Mouse (Mus musculus) cerebellum, adult (tissue): ENCODE results near the gene Gtpbp3.
A peak's percentile ranks its signal among the peaks of the same experiment; 100 is the strongest.
"Not testable (repeated sequence)": the region's sequence is repeated elsewhere in the genome, so short reads cannot be mapped to it uniquely, and the experiment has no call there.

Experiments used
- ATAC-seq: cut with Nextera tagmentation; 2 replicates; pipeline ENCODE4 v1.9.2; 2017; ENCODE audit warnings: mild to moderate bottlenecking, moderate library complexity, mixed read lengths; ENCODE audit not compliant: insufficient number of reproducible peaks, low FRiP score, low TSS enrichment

Gene Gtpbp3

GRCm38 (mm10) chr8:71495811-71496210 lies 7.9 kb downstream of the Gtpbp3 start:
- ATAC-seq: no peak

GRCm38 (mm10) chr8:71496481-71496880 lies 8.6 kb downstream of the Gtpbp3 start:
- ATAC-seq: peak; percentile 29; the same call in 1 of the 2 replicates

GRCm38 (mm10) chr8:71497077-71497645 lies 9.3 kb downstream of the Gtpbp3 start:
- no peak for ATAC-seq

GRCm38 (mm10) chr8:71497881-71498501 lies 10.1 kb downstream of the Gtpbp3 start:
- ATAC-seq: no peak

GRCm38 (mm10) chr8:71498816-71499690 lies 11.2 kb downstream of the Gtpbp3 start:
- no peak for ATAC-seq

GRCm38 (mm10) chr8:71504349-71504748 lies 16.4 kb downstream of the Gtpbp3 start:
- no peak for ATAC-seq

GRCm38 (mm10) chr8:71505326-71505725 lies 17.4 kb downstream of the Gtpbp3 start:
- no peak for ATAC-seq

- ATAC-seq: no peak
Observed at GRCm38 (mm10) chr8:71505979-71506378, 18.1 kb downstream of the Gtpbp3 start.

GRCm38 (mm10) chr8:71507589-71508104 lies 19.7 kb downstream of the Gtpbp3 start:
- peak; percentile 73 for ATAC-seq

- no peak for ATAC-seq
Observed at GRCm38 (mm10) chr8:71509316-71509715, 21.4 kb downstream of the Gtpbp3 start.

GRCm38 (mm10) chr8:71511644-71512043 lies 23.7 kb downstream of the Gtpbp3 start, which contains the start of gene Plvap:
Gene Plvap (minus strand): TSS chr8:71511752.
- ATAC-seq: no peak

- no peak for ATAC-seq
Observed at GRCm38 (mm10) chr8:71513018-71513754, 25.3 kb downstream of the Gtpbp3 start.

- no peak for ATAC-seq
Observed at GRCm38 (mm10) chr8:71515043-71515442, 27.1 kb downstream of the Gtpbp3 start.

- ATAC-seq: no peak
Observed at GRCm38 (mm10) chr8:71516786-71517185, 28.9 kb downstream of the Gtpbp3 start.

GRCm38 (mm10) chr8:71519037-71519825 lies 31.3 kb downstream of the Gtpbp3 start:
- ATAC-seq: not testable (repeated sequence)

GRCm38 (mm10) chr8:71521634-71522033 lies 33.7 kb downstream of the Gtpbp3 start:
- ATAC-seq: peak; percentile 85

- no peak for ATAC-seq
Observed at GRCm38 (mm10) chr8:71525226-71526050, 37.5 kb downstream of the Gtpbp3 start, which contains the start of gene Ccdc194. Gene Ccdc194 (minus strand): TSS chr8:71525711.

GRCm38 (mm10) chr8:71526272-71526671 lies 38.4 kb downstream of the Gtpbp3 start:
- ATAC-seq: no peak
